Mouse (Mus musculus): ENCODE measurements around the gene Sdhc.

Sdhc gene

DNA sequence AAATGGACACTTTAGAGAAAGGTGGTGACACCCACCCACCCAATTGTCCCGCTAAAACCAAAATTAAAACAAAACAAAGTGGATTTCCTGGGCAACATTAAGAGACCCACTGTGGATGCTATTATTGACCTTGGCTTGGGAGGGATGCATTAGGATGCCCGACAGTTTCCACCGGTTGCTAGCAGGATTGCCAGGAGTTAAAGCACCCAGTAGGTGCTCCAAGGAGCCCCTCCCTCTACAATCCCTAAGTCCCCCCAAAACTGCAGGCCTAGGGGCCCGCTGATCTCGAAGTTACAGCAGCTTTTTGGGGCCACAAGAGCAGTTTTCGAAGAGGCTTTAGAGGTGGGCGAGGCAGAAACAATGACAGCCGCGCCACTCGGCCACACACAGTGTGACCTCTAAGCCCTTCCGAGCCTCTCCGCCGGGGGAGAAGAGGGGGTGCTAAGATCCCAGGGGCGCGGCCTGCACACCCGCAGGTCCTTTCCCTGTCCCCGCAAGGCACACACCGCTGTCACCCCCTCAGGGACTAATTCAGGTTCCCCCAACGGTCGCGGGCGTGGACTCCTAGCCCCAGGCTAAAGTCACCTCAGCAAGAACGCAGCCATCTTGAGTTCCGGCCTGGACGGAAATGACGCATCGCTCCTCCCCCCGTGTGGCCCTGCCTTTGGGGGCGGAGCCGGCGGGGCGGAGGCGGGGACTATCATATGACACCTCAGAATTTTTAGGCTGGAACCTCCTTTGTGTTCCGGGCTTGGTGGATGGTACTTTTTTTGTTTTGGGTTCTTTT, at the start of gene Sdhc, which contains the start of gene Mpz:
Sdhc (minus strand) TSS at position 630 of the 787 bp plus-strand sequence.
Mpz (plus strand) TSS at position 738 of the 787 bp plus-strand sequence.
- peak; percentile 94 to 98 for DNase-seq (ENCODE audit: low read depth in 2 of 2, low spot score in 2 of 2)

GRCm38 (mm10) chr1:171199532-171199931, 49.1 kb upstream of the Sdhc start:
- DNase-seq (ENCODE audit: low read depth in 2 of 2, low spot score in 2 of 2): no peak

GRCm38 (mm10) chr1:171195887-171196397, 45.5 kb upstream of the Sdhc start, which contains the start of gene Pcp4l1:
Gene Pcp4l1 (minus strand): TSS chr1:171196268.
- no peak for DNase-seq (ENCODE audit: low read depth in 2 of 2, low spot score in 2 of 2)

- DNase-seq (ENCODE audit: low read depth in 2 of 2, low spot score in 2 of 2): no peak
Measured at GRCm38 (mm10) chr1:171195046-171195822, 44.8 kb upstream of the Sdhc start.

DNA sequence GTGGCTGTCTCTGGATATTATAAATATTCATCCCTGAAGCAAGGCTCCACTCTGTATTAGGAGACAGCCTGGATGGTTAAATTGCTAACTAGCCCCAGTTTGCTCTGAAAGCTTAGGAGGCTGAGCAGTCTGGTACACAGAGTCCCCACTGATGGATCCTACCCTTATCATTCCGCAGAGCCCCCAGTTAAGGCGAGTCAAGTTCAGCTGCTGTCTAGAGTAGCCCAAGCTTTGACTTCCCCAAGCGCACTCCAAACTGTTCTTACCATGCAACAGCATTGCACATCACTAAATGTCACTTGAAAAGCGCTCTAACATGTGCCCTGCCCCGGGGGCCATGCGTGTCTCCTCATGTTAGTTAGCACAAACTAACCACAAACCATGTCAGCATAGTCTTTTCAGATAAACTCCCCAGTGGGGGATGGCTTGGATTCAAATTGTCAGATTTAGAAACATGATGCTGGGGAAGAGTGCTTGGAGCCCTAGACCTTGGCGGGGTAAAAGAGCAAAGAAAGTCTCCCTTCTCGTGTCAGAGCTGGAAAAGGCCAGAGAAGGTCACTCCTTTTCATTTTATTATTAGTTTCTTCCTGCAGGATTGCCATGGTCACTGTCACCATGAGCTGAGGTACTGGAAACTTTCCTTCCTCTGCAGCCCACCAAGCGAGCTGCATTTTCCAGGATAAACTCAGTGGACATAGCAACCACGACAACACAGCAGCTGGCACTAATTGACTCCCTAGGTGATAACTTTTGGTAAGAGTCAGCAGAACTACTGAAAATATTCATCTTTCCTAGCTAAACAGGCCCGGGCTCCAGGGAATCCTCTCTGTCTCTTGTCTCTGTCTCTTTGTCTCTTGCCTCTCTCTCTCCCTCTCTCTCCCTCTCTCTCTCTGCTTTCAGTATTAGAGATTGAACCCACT, 43.8 kb upstream of the Sdhc start:
- no peak for DNase-seq (ENCODE audit: low read depth in 2 of 2, low spot score in 2 of 2)

GRCm38 (mm10) chr1:171193093-171193840, 42.9 kb upstream of the Sdhc start:
- DNase-seq (ENCODE audit: low read depth in 2 of 2, low spot score in 2 of 2): no peak

GRCm38 (mm10) chr1:171192283-171192682, 41.9 kb upstream of the Sdhc start:
- DNase-seq (ENCODE audit: low read depth in 2 of 2, low spot score in 2 of 2): no peak

- no peak for DNase-seq (ENCODE audit: low read depth in 2 of 2, low spot score in 2 of 2)
Measured at GRCm38 (mm10) chr1:171190832-171191231, 40.4 kb upstream of the Sdhc start.

DNA sequence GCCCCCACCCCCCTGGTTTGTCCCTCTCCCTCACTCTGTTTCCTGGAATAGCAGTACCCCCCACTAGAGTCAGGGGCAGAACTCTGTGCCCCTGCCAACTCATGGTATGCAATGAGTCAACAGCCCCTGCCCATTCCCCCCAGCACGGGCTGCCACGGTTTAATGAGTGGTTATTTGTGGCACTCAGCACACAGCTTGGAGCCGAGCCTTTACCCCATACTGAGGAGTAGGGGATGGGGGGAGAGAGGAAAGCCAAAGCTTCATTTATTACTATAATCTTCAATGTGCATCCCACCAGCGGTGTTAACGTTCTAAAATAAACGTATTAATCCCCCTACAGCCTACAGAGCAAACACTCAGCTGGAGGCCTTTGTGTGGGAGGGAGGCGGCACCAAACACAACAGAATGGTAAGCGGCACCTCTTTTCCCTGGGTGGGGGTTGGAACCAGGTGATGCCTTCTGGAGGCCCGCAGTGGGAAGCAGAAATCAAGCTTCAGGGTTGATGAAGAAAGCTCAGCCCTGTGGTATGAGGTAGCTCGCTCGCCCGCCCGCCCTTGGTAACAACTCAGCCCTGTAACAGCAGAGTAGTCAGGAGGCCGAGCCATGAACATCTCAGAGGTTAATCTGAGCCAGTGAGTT, 39.2 kb upstream of the Sdhc start:
- no peak for DNase-seq (ENCODE audit: low read depth in 2 of 2, low spot score in 2 of 2)

GRCm38 (mm10) chr1:171189046-171189445, 38.6 kb upstream of the Sdhc start:
- DNase-seq (ENCODE audit: low read depth in 2 of 2, low spot score in 2 of 2): no peak

DNA sequence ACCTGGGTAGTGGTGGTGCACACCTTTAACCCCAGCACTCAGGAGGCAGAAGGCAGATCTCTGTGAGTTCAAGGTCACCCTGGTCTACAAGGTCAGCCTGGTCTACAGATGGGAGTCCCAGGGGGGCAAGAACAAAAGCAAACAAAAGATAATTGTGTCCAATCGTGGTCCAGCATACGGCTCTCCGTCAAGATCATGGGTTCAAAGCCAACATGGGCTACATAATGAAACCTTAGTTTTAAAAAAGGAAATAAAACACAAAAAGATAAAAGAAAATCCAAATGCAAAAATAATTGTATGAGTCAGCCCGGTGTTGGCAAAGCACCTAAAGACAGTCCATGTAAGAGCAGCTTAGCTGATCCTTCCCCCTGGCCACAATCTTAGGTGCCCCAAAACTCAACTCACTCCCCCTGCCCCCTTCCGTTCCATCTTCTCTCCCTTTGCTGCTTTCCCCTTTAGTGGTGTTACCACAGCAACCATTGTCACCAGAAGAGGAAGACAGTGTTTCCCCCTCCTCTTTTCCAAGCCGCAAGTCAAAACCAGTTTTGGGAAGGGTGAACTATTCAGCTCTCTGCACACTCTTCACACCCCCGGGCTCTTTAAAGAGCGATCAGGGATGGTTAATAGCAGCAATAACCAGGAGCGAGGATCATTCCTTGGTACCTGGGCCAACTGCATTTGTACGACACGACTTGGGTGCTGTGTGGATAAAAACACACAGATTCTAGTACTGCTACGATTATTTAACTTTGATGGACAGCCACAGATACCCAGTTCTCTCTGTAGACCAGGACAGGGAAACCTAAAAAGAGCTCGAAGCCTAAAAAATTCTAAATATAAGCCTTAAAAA, 37.7 kb upstream of the Sdhc start:
- DNase-seq (ENCODE audit: low read depth in 2 of 2, low spot score in 2 of 2): no peak

DNA sequence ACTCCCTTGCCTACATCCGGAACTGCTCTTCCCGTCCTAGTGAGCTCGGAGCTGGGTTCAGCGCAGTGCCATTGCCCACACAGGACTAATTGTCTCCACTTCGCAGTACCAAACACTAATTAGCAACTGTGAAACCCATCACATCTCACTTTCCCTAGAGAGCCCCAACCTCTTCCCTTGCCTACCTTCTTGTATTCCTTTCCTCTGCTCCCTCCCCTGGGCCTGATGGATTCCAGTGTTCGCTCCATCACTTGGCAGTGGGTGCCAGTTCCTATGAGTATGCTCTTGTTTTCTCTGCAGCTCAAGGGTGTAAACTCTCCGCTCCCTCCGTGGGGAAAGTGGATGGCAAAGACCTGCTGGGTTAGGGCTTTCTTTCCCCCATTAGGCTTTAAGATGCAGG, 35.3 kb upstream of the Sdhc start:
- DNase-seq (ENCODE audit: low read depth in 2 of 2, low spot score in 2 of 2): no peak

DNA sequence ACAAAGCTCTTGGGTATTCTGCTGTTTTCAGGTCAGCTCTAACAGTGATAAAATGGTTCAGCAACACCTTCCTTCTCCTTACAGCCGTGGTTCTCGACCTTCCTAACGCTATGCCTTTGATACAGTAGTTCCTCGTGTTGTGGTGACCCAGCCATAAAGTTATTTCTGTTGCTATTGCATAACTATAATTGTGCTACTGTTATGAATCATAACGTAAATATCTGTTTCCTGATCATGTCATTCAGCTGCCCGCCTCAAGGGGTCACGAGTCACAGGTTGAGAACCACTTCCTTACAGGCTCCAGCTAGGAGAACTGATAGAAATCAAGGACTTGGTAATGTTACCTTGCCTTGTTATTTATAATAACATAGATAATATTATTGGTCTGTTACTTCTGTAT, 33.9 kb upstream of the Sdhc start:
- DNase-seq (ENCODE audit: low read depth in 2 of 2, low spot score in 2 of 2): peak in 1 of 2 experiments; percentile 16

DNA sequence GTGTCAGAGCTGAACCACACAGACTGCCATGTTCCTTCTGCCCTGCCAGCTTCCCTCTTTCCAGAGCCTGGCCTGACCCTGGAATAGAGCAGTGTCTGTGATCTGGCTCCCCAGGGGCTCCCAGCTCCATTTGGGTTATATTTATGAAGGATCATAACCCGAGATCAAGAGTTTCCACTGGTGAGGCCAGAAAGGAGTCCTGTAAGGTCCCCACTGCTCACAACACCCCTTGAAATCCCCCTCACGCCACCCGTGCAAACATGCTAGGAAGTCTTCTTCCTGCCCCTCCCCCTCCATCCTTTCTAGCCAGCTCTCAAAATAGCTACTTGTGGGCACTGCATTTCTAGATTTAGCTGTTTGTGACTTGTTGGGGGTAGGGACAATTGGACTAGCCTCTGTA, 33.2 kb upstream of the Sdhc start:
- DNase-seq (ENCODE audit: low read depth in 2 of 2, low spot score in 2 of 2): no peak

DNA sequence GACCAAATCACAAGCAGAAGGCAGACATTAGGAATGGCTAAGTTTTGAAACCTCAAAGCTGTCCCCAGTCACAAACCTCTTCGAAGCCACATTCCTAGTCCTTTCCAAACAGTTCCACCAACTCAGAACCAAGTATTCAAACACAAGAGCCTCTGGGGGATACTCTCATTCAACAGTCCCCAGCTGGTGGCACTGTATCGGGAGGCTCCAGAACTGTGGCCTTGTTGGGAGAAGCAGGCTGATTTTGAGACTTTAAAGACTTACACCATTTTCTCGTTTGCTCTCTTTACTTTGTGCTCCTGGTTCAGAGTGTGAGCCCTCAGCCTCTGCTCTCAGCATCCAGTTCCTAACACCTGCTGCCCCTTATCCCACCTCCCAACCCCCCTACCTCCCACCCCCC, 32.6 kb upstream of the Sdhc start:
- no peak for DNase-seq (ENCODE audit: low read depth in 2 of 2, low spot score in 2 of 2)

DNA sequence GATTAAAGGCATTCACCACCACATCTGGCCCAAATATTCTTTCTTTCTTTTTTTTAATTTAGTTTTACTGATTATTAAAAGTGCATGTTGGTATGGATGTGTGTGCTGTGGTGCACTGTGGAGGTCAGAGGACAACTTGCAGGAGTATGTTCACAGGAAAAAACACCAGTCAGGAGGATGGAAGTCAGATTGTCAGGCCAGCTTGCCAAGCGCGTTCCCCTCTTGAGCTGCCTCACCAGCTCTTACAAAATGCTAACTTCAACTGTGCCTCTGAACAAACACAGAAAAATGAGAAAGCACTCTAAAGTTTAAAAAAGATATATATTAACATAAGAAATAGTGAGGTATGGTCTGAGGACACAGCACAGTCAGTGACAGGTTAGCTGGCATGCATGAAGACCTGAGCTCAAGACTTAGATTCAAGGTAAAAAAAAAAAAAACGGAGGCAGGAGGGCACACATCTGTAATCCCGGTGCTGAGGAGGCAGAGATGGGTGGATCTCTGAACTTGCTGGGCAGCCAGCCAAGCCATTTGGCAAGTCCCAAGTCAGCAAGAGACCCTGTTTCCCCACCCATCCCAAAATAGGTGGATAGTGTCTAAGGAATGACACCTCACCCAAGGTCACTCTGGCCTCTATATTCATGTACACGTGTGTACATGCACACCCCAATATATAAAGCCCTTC, 29.2 kb upstream of the Sdhc start:
- DNase-seq (ENCODE audit: low read depth in 2 of 2, low spot score in 2 of 2): no peak

DNA sequence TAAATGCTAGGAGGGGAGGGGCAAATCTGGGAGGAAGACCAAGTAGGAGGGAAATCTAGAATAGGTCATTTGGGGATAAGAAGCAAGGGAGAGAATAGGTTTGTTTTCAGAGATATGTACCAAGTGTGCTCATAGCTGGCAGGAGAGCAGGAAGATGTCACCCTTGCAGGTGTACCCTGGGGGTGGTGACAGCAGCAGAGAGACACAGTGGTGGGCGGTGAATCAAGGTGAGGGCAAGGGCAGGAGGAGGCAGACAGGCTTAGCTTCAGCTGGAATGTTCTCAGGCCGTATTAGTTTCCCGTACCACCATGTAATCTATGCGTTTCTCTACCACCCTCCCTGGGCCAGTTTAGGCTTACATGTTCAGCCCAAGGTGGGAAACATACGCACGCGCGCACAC, 22.4 kb upstream of the Sdhc start:
- no peak for DNase-seq (ENCODE audit: low read depth in 2 of 2, low spot score in 2 of 2)

DNA sequence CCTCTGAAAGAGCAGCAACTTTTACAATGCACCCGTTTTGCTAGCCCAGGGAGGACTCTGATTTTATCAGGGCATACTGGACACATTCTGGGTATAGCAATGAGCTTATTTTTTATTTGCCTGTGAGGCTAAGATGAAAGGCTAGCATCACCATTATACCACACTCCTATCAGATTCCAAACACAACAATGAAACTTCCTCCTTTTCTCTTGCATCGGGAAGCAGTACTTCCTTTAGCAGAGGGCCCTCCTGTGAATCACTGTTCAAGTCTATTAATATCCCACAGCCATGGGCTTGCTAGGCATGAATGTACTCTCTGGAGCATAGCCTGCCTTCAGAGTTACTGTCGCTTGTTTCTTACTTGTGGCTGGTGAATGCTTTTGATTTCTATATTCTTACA, 20.7 kb upstream of the Sdhc start:
- DNase-seq (ENCODE audit: low read depth in 2 of 2, low spot score in 2 of 2): no peak

All from CD8-positive naive resting alpha-beta T cell, adult 2 months (primary cell).